Mouse (Mus musculus) heart, postnatal 25 days (tissue): ENCODE data around the gene Samd11. TPM values are rescaled to one million over a fixed set of nuclear protein-coding genes. Genes with fewer than 3 reads are reported as not detected.
A peak's percentile ranks its signal among the peaks of the same experiment; 100 is the strongest.

Experiments used
- DNase-seq: peaks from one replicate; pipeline ENCODE4 v3.0.0; 2022; ENCODE audit warnings: low spot score
- intact Hi-C: fragments of 180-260 bp; cut with DNase I; formaldehyde crosslinking; loops from one replicate; pipeline ENCODE4 v1.15.1; 2025
- total RNA-seq, 2 experiments: library from RNA; stranded (reverse); gene quantifications; 2 replicates each; pipeline ENCODE4 v1.2.3; 2021

The Samd11 gene
- not detected for total RNA-seq

DNA sequence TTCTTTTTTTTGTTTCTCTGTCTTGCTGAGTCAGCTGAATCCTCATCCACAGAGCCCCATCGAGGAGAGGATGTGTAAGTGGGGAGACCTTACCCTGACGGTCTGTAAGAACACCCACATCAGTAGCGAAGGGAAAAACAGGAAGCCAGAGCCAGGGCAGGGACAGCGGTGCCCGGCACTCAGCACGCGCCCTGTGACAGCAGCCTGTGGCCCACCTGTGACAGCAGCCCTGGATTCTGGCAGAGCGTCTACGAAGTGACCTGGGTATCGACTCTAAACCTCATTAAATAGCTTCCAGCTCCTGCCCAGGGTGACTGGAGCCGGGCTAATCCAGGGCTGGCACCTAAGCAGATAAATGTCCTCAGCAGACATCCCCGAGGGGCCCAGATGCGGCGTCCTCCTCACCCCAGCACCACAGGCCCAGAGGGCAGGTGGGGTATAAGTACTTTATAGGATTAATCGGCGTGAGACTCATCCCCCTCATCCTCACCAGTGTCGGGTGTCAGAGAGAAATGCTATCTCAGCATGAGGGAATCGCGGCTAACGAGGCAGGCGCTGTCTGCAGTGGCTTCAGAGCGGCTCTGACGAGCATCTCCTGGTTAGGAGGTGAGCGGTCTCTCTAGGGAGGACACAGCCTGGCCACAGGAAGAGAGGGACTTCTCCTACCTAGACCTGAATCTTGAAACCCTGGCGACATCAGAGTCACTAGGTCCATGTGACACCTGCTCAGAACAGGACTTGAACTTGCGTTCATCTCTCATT lies at the start of gene Samd11:
Gene Samd11, minus strand, starts transcription at position 580 of the 762 bp plus-strand sequence.
- no peak for DNase-seq
- intact Hi-C loops = no loop called here

- no peak for DNase-seq
- intact Hi-C loops = no loop called here
These were observed 938 bp downstream of the Samd11 start for GRCm38 (mm10) chr4:156254361-156255077.

DNA sequence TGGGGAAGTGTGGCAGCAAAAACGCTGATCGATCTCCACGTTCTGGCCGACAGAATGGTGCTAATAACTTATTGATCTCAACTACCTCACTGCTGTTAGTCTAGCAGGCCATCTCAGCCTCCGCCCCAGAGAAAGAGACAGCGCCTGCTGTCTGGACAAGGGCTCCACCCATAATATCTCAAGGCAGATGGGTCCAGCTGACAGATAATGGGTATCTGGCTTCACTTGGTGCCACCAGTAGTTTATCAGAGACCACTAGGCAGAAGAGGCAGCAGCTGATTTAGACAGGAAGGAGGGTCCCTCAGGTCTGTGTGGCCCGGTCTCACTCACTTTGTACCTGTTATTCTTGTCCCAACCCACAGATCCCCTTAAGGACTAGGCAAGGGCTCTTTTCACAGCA lies 2.4 kb downstream of the Samd11 start:
- intact Hi-C loops = no loop called here
- no peak for DNase-seq

DNA sequence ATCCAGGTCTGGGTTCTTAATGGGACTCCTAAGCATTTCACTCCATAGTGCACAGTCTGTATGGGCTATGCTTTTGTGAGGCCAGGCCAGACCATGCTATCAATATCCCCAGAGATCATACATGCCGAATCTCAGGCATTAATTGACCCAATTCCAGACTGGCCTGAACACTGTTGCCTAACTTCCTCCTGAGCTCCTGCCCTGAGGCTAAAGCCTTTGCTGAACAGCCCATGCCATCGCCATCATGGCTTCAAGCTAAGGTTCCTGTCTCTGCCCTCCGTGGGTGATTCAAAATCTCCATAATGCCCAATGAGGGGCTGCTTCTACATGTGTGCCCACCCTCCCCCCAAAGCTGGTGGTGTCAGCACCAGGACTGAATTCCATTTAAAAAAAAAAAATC lies 2.8 kb downstream of the Samd11 start:
- intact Hi-C loops = no loop called here
- no peak for DNase-seq

DNA sequence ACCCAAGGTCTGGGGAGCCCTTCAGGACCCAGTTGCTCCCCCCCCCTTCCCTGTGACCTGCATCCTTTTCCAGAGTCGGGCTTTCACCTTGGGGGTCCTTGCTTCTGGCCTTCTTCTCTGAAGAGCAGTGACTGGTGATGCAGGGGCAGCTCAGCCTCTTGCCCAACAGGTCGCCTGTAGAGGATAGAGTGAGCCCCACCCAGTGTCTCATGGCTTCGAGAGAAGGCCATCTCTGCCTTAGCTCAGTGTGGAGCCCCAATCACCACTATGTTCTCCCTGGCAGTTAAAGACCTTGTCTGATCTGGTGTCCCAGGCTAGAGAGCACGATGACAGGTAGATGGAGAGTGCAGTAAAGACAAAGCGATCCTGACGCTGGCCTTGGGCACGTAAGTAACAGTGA lies 3.3 kb downstream of the Samd11 start:
- DNase-seq = no peak
- intact Hi-C loops = no loop called here

GRCm38 (mm10) chr4:156251081-156251480 lies 4.4 kb downstream of the Samd11 start:
- no peak for DNase-seq
- intact Hi-C loops = no loop called here

- DNase-seq = no peak
- intact Hi-C loops = no loop called here
These were observed 5.9 kb downstream of the Samd11 start for GRCm38 (mm10) chr4:156249567-156249966.

GRCm38 (mm10) chr4:156236651-156237447 lies 18.6 kb downstream of the Samd11 start:
- intact Hi-C loops = no loop called here
- DNase-seq = no peak

- intact Hi-C loops = loop anchor here (2.0 kb wide), 1 partner anchor 33 kb away; the partner anchor contains the start of gene AW011738
- DNase-seq = peak; percentile 78
These were observed 19.5 kb downstream of the Samd11 start, which contains the start of gene Noc2l for GRCm38 (mm10) chr4:156235808-156236533. Gene Noc2l (plus strand): TSS chr4:156236010.

- intact Hi-C loops = loop anchor here (2.0 kb wide), 1 partner anchor 33 kb away; the partner anchor contains the start of gene AW011738
- DNase-seq = no peak
These were observed 20.1 kb downstream of the Samd11 start for GRCm38 (mm10) chr4:156235360-156235770.

- intact Hi-C loops = loop anchor here (2.0 to 5.0 kb wide), 2 partner anchors 32 to 122 kb away; partner anchors contain the start of gene AW011738
- DNase-seq = peak; percentile 42
These were observed 20.7 kb downstream of the Samd11 start, which contains the start of gene Plekhn1 for GRCm38 (mm10) chr4:156234701-156235213. Gene Plekhn1 (minus strand): TSS chr4:156234857.

GRCm38 (mm10) chr4:156234021-156234501 lies 21.4 kb downstream of the Samd11 start:
- DNase-seq = no peak
- intact Hi-C loops = loop anchor here (2.0 to 5.0 kb wide), 2 partner anchors 31 to 122 kb away; partner anchors contain the start of gene AW011738

DNA sequence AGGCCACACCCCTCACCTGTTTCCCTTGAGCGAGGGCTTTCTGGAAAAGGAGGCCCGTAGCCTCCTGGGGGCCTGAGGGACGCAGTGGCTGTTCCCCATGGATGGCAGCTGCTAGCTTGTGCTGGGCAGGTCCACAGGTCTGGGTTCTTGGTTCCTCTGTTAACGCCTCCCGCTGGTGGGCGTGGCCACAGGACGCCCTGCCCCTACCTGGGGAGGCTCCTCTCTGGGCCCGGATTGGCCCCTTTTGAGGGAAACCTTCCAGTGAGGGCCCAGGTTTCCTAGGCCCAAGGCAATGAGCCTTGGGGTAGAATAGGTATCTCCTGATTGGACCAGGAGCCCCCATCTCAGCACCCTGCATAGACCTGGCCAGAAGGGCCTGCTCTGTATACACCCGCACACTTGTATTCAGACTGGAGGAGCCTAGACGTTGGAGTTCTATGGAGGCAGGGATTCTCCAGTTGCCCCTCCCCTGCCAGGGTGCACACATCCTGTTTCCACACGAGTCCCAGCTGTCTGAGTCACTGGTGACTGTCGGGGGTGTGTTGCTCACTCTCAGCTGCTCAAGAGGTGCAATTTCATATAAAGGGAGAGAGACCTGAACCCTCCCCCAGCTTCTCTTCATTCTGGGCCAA lies 26.9 kb downstream of the Samd11 start:
- intact Hi-C loops = no loop called here
- no peak for DNase-seq

DNA sequence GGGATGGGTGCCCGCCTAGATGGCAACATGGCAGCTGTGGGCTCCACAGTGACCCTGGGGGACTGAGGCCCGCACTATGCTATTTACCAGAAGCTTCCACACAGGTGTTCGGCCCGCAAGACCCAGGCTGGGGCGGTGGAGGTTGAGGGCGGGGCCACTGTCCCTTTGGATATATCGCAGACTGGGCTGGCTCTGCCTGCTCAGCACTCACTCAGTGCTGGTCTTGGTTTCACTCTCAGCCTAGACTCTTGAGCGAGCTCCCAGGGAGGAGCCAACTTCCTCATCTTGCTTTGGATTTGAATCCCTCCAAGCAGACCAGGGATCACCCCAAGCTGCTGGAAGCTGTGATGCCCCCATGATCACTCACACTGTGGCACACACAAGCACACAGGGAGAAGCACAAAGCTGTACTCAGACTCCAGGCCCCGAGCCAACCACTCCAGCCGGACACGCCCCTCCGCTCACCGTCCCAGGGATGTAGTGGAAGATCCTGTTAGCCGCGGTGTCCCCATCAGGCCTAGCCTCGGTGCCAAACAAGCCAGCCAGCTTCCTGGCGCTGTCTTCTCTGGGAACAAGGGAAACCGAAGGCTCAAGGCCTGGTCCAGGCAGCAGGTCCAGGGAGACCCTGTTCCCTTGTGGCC lies 27.6 kb downstream of the Samd11 start:
- DNase-seq = no peak
- intact Hi-C loops = no loop called here

DNA sequence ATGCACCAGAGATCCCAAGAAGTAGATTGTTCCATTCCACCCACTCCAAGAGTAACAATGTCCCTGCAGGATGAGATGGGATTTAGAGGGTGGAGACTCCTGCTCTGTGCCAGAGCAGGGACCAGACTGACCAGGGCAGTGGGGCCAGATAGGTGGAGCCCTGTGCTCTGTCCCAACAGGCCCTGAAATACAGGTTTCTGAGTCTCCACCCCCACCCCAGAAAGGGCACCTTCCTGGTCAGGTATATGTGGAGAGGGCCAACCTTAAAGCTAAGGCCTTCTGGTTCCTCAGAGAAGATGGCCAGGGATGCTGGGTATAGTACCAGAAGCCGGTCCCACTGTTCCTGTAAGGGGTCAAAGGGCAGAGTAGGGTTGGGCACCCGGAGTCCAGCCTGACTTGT lies 31.2 kb downstream of the Samd11 start:
- intact Hi-C loops = no loop called here
- no peak for DNase-seq

GRCm38 (mm10) chr4:156219936-156220335 lies 35.5 kb downstream of the Samd11 start:
- intact Hi-C loops = no loop called here
- DNase-seq = no peak

DNA sequence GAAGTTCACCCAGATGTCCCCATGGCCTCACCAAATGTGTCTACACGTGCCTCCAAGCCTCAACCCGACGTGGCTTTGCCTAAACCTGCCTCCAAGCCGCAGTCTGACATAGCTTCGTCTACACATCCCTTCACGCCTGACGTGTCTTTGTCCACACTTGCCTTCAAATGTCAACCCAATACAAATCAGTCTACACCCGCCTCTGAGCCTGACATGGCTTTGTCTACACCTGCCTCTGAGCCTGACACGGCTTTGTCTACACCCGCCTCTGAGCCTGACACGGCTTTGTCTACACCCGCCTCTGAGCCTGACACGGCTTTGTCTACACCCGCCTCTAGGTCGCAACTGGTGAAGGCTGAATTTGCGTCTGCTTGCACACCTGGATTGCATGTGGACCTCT lies 37.6 kb downstream of the Samd11 start:
- DNase-seq = no peak
- intact Hi-C loops = no loop called here

DNA sequence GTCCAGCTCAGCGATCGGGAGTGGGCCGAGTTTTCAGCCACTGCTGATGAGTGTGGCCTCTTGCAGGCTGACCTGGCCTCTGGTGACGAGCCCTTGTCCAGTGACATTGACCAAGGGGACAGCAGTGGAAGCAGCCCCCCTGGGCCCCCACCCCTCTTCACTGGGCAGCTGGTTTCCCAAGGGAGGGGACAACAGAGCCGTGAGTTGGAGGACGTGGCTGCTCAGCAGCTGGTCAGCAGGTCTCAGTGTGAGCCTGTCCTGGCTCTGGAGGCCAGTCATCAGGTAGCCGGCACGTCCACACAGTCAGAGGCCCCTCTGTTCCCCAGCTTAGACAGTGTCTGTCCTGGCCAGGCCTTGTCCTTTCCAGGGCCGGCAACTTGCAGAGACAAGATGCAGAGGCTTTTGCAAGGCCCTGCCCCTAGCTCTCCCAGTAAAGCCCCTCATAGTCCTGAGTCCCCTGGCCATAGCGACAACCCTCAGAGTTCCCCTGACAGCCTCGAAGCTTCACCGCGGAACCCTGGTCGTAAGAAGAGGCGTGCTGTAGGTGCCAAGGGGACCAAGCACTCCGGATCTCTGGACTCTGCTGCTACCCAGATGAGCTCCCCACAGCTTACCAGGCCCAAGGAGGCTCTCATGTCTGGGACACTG lies 38.3 kb downstream of the Samd11 start:
- DNase-seq = no peak
- intact Hi-C loops = no loop called here
